ENCODE assay signal across 8 mouse cellular contexts in genomic region chr5:120503144-120503795, GRCm38 (mm10). TPM values are rescaled to one million over a fixed set of nuclear protein-coding genes. Genes with fewer than 3 reads are reported as not detected.
DNase-seq lines count a peak whose midpoint lies in the region; ATAC-seq and TF ChIP-seq lines count a peak whose summit lies in the region.

Gene Plbd2, minus strand, starts transcription at chr5:120503625.

- DNase-seq in Patski (ENCODE audit: low read depth, low spot score): no peak
- peak; percentile 81 for DNase-seq in cerebellum, adult 9-10 months
- DNase-seq in frontal cortex, adult 2 months (ENCODE audit: extremely low spot score in 1 of 2, low spot score in 1 of 2): peak in 1 of 2 experiments; percentile 83
- DNase-seq in layer of hippocampus, postnatal 25 days (ENCODE audit: extremely low spot score in 1 of 2, low spot score in 1 of 2): peak; percentile 69 to 71
- peak; percentile 74 for DNase-seq in lung, postnatal 25 days (ENCODE audit: low spot score)
- DNase-seq in retina, adult 2 months (ENCODE audit: low read depth, low spot score): peak; percentile 78
- DNase-seq in thymus, postnatal 25 days: peak; percentile 72

- peak within 1 kb of the TSS; percentile 35; the same call in 1 of the 2 replicates for H3K27ac ChIP-seq in hindbrain, embryonic 12.5 days

- peak within 1 kb of the TSS; percentile 88 for H3K9ac ChIP-seq in hindbrain, embryonic 12.5 days

- WGBS in hindbrain, embryonic 12.5 days: 1% methylated on average over 48 of the region's 55 CpGs

- 0 out of 2 replicates have a peak, but pooled peaks cover 5% of the 10 kb centered on the region for H3K36me3 ChIP-seq in hindbrain, embryonic 12.5 days

- peak; percentile 61 for ATAC-seq in Patski
- ATAC-seq in hindbrain, embryonic 12.5 days (ENCODE audit: low FRiP score): peak; percentile 73

- H3K9me3 ChIP-seq in hindbrain, embryonic 12.5 days (replicated peaks): no peaks in the 10 kb centered on the region

- POLR2A ChIA-PET in Patski (lab: Charles Lee): interaction anchor here (0.6 to 1.1 kb wide), 3 partner anchors 8 to 93 kb away, joined by 3 read pairs; no protein-coding TSS in a partner anchor

- peak within 1 kb of the TSS; percentile 91 for H3K4me3 ChIP-seq in hindbrain, embryonic 12.5 days

- peaks cover 21% of the 10 kb centered on the region for H3K4me1 ChIP-seq in hindbrain, embryonic 12.5 days

- no peak for TF ChIP-seq CTCF in Patski (IDR thresholded peaks at IDR 0.05)

- no peaks in the 10 kb centered on the region for H3K27me3 ChIP-seq in Patski
- H3K27me3 ChIP-seq in hindbrain, embryonic 12.5 days: no peaks in the 10 kb centered on the region; the same call in 1 of the 2 replicates

- peak within 1 kb of the TSS; percentile 94 for H3K4me2 ChIP-seq in hindbrain, embryonic 12.5 days (replicated peaks)

- in situ Hi-C loops in Patski (cut with MboI; ENCODE audit: low pct_unique_long_range_greater_than_20kb): loop anchor here (5.0 to 25.0 kb wide), 2 partner anchors 104 to 684 kb away; partner anchors contain the start of gene Ptpn11

- CTCF ChIA-PET in Patski (lab: Charles Lee): interaction anchor here (1.6 to 3.3 kb wide), 3 partner anchors 93 to 102 kb away, joined by 4 to 20 read pairs (median 7); no protein-coding TSS in a partner anchor

RNA-seq across cellular contexts. Expression of gene Plbd2, which starts in this region (rescaled TPM):
- polyA plus RNA-seq in Patski (2021): 97.1 TPM
- polyA plus RNA-seq in frontal cortex, adult 2 months (2012; rRNA removed): 38.8 and 42.7 TPM in 2 replicates
- polyA plus RNA-seq in hindbrain, embryonic 12.5 days (2016; fragmentation: Nextera tagmentation; extraction: Ambion mirVana): 42.0 and 44.7 TPM in 2 replicates
- 10 to 100 TPM; 61.5 to 70.3 TPM for total RNA-seq in layer of hippocampus, postnatal 25 days (2021)
